Mouse (Mus musculus): ENCODE measurements at regions not wholly inside any gene's neighbourhood (a gene's known extent, or its start where the extent isn't known, plus 50 kb on each side); places are given as distances from the start of the nearest gene placed in this dataset.

DNA sequence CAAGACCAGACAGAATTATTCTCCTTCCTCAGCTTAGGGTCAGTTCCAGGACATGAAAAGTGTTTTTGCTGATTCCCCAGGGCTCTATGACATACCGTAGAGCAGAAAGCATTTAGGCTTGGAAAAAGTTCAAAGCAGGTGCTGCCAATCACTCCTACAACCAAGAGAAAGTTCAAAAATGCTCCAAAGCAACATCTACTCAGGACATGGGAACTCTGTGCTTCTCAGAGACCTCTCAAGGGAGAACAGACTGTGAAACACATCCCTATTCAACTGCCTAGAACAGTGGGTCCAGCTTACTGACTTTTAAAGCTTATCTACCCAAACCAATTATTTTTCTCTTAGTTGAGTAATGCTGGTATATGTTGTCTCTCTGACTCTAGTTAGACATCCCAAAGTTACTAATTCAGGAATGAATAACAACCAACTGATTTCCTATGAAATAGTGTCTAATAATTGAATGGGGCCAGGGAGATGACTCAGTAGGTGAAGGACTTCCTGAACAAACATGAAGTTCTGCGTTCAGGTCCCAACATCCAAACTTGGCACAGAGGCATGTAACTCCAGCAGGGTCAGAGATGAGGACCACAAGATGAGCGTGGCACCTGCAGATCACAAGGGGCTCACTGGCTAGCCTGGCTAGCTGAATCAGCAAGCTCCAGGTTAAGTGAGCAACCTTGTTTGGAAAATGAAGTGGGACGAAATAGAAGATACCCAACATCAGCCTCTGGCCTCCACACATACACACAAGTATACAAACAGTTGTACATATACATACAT, 228.7 kb upstream of the Hnrnpa3 start:
- in situ Hi-C loops (cut with MboI; ENCODE audit: low sequenced_read_pairs) = no loop called here

DNA sequence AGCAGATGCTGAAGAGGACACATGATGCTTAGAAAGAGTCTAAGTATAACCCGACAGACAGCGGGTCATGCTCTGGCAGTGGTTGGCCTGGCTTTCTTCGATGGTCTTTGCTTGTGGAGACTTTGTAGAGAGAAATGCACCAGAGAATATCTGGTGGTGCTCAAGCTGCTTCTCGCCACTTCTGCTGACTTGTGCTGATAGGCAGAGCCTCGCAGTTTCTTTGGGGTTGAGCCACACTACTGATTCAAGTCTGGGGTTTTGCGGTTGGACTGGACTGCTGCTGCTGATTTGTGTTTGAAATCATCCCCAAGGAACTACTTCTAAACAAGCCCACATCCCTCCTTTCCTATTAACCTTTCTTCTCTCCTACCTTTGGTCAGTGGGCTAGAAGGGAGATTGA, 227.1 kb upstream of the Hnrnpa3 start:
- in situ Hi-C loops (cut with MboI; ENCODE audit: low sequenced_read_pairs) = no loop called here

DNA sequence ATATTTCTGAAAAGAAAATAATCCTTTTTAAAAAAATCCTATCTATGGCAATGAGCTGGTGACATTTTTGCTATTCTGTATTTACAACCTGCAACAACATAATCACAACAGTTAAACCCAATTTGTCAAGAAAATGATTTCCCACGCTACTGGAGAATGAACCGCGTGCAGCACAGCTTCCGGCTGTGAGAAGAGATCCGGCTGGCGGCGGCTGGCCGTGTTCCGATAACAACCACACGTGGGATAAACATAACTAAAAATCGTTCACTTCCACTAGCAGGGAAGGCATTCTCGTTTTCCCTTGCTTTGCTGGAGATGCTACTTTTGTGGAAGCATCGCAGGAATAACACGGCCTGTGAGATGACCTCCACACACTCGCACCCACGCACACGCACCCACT, 224.5 kb upstream of the Hnrnpa3 start:
- in situ Hi-C loops (cut with MboI; ENCODE audit: low sequenced_read_pairs) = no loop called here

DNA sequence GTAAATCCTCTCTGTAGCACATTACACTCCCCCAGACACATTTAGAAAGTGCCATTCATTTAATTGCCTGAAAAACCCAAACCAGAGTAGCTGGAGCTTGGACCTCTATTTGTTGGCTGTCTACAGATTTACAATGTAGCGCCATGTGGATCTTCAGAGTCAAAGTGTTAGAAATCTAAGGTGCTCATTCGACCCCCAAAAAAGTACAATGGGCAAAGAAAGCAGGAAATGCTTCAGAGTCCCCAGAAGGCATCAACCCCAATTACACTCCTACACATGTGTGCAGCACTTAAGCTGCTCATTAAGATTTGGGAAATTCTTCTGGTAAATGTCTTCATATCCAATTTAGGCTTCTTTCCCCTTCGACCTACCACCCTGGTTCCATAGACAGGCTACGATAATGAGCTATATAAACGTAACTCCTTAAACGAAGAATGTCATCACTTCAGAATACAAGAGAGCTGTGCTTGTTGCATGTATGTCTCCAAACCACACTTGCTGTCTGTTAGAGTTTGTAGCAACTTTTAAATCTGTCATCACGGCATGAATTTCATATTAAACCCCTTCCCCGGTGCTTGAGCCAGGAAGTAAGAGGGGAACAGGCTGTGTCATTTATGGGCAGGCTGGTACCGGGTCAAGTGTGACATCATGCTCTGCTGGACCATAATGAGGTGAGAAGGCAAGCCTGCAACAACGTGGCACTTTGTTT, 219.4 kb upstream of the Hnrnpa3 start:
- in situ Hi-C loops (cut with MboI; ENCODE audit: low sequenced_read_pairs) = no loop called here

DNA sequence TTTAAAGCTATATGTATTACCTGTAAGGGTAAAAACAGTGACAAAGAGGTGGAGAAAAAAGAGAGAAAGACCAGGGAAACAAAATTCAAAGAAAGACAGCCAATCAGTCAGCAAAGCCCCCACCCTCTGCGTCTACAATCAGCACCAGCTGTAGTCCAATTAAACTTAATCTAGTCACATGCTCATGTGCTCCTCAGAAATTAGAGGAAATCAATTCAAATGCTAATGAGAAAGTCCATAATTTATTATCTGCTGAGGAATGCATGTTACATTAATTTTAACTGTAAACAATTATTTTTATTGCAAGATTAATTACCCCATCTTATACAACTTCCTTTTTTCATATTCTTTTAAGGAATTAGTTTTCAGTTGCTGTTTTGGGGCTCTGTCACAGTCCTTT, 216.4 kb upstream of the Hnrnpa3 start:
- in situ Hi-C loops (cut with MboI; ENCODE audit: low sequenced_read_pairs) = no loop called here

DNA sequence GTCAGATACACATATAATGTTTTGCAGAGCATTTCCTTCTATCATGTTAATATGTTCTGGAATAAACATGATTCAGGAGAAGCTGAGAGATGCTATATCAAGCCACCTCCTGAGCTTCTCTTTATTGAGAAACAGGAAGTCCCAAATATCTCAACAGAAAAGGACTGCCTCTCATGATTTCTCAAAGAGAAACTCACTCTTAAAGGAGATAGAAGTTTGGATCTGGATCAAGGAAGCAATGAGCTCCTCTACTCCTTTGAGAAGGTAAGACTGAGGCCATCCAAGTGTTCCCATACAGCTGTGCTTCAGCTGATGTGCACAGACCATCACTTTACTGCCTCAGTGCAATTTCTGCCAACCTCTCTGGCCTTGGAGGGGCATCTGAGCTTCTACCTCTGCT, 213.9 kb upstream of the Hnrnpa3 start:
- in situ Hi-C loops (cut with MboI; ENCODE audit: low sequenced_read_pairs) = no loop called here

DNA sequence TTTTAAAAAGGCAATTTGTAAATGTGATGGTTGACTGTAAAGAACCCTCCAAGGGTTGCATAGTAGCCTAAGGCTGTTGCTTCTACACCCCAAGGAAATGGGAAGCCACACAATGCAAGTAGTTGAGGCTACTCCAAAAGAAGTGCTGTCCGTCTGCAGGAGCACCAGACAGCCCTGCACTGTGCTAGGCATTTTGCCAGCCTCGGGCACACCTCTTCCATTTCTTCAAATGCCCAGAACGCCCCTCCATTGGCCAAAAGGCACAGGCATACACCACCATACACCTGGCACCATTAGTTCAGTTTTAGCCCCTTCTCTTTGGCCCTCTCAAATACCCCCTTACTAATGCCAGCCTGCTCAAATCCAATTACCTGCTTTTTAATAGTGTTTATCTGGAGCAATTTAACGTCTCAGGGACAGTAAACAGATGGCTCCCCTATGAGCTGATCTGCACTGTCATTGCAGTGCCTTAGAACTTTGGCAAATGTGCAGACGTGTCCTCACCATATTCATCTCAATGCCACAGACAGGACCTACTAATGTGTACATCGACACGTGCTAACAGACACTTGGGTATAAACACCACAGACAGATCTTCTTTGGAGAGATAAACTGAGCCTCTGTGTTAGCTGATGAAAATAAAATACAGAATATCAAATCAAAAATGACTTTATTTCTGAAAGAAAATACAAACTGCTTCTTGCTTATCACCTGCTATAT, 211.9 kb upstream of the Hnrnpa3 start:
- in situ Hi-C loops (cut with MboI; ENCODE audit: low sequenced_read_pairs) = no loop called here

DNA sequence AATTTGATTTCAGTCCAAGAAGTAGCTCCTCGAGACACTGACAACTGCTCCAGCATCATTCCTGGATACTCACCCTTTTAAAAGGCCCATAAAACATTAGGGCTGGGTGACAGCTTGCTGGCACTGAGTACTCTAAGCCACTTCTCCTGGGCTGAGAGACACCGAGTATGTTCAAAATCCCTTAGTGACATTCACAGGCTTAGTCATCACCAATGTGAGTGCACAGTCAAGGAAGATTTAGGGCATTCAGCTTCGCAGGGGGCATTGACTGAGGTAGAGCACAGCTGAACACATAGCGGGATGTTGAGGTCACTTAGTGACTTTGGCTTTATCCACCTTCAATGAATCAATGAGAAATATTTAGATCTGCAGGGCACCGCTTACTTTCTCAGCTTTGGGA, 210.8 kb upstream of the Hnrnpa3 start:
- in situ Hi-C loops (cut with MboI; ENCODE audit: low sequenced_read_pairs) = no loop called here

DNA sequence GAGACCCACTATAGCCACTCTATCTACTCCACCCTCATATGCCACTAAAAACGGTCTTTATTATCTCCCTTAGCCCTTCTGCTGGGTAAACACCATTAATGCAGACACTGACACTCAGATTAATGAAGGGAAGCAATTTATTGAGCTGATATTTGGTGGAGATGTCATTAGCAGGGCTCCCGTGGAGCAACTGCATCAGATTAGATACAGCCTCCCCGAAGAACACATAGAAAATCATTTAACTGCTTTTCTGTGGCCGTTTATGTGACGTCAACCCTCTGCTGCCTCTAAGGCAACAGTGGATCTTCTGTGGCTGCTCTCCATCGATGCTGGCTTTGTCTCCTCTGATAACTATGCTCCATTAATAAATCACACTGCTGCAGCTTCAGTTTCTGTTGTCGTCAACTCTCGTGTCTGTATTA, 207.2 kb upstream of the Hnrnpa3 start:
- in situ Hi-C loops (cut with MboI; ENCODE audit: low sequenced_read_pairs) = no loop called here

DNA sequence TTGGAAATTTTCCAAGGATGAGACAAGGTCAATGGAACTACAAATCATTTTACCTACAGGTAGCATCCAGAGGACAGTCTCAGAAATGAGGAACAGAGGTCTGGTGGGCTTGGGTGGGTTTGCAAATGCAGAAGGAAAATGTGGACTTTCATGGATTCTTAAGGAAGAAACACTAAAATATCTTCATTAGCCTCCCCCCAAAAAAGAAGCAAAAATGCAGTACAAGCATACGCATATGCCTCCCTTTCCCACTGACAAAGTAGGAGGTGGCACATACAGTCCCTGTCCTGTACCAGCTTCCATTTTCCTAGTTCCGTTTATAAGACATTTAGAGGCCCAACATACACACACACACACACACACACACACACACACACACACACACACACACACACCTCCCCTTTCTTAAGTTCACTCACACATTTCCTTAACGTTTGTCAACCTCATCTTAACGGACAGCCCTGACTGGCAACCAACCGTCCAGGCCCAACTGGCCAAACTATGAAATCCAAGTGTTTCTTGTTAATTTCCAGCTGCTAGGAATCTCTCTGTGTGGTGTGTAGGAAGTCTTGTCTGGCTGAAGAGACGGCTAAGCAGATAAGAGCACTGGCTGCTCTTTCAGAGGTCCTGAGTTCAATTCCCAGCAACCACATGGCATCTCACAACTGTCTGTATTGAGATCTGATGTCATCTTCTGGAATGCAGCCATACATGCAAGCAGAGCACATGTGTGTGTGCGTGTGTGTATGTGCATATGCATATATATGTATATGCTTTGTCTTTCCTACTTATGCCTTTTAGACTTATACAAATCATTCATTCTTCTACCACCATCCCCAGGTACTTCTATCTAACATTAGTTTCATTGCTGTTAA, 206.6 kb upstream of the Hnrnpa3 start:
- in situ Hi-C loops (cut with MboI; ENCODE audit: low sequenced_read_pairs) = no loop called here

DNA sequence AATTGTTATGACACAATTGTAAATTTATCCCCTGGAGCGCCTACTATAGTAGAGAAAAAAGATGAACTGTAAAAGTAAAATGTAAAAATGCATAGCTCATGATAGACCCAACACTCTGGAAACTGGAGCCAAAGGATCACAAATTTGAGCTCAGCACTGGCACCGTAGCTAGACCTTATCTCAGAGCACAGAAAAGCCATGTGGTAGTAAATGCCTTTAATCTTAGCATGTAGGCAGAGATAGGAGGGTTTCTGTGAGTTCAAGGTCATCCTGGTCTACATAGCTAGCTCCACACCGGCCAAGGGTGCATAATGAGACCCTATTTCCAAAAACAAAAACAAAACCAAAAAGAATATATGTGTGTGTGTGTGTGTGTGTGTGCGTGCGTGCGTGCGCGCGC, 203.6 kb upstream of the Hnrnpa3 start:
- in situ Hi-C loops (cut with MboI; ENCODE audit: low sequenced_read_pairs) = no loop called here

DNA sequence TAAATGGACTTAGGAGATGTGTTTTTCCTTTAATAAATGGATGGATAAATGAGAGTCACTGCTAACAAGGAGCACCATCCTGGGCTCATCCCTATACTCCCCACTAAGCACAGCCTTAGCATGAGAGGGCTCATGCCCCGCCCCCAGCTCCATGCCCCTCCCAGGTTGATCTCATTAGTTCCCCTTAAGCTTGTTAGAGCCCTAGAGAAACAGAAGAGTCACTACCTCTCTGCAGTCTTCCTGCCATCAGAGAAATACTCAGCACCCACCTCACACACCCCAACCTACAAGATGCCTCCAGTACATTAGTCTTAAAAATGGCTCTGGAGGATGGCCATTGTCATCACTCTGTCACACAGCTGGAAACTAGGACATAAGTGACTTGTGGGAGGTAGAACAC, 202.8 kb upstream of the Hnrnpa3 start:
- in situ Hi-C loops (cut with MboI; ENCODE audit: low sequenced_read_pairs) = no loop called here

DNA sequence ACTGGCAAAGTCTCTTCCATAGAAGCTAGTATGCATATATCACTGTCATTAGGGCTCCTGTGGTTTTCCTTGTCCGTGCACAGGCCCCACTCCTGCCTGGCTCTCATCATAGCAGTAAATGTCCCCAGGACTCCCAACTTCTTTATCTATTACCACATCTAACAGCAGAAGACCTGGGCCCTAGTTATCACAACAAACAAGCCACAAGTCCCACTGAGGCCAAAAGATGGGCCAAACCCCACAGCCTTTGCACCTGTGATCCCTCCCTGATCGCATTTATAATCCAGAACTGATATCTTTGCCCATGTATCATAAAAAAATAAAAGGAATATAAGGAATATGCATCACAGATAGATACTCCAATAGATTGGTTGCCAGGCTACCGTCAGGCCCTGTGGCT, 201.6 kb upstream of the Hnrnpa3 start:
- in situ Hi-C loops (cut with MboI; ENCODE audit: low sequenced_read_pairs) = no loop called here

DNA sequence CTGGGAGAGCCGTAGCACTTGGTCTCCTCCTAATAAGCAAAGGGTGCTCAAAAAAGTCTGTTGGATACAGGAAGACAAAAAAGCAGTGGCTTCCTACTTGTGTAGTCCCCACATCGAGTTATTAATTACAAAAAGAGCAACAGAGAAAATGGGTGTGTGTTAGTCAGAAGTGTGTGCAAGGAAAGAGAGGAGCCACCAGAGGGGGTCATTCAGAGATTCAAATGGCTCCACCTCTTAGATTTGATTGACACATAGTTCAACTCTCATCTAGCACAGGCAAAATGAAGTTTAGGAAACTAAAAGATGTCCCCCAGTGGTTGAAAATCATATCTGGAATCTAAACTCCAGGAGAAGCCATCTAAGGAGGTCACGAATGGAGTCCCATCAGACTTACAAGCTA, 200.2 kb upstream of the Hnrnpa3 start:
- in situ Hi-C loops (cut with MboI; ENCODE audit: low sequenced_read_pairs) = no loop called here

DNA sequence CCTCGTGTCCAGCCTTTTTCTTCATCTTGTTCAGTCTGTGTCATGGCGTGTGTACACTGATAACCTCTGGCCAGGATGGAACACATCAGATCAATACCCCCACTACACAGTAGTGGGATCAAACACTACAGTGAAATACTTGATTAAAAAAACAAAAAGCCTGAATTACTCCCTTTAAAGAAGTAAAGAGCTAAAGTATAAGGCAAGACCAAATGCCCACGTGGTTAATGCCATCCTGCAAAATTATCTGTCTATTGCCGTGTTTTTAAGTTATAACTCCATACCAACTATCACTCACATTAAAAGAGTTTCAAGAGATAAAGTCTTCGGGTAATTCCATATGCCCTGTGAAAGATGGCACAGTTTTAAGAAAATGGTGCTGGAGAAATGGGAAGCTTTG, 198.6 kb upstream of the Hnrnpa3 start:
- in situ Hi-C loops (cut with MboI; ENCODE audit: low sequenced_read_pairs) = no loop called here

DNA sequence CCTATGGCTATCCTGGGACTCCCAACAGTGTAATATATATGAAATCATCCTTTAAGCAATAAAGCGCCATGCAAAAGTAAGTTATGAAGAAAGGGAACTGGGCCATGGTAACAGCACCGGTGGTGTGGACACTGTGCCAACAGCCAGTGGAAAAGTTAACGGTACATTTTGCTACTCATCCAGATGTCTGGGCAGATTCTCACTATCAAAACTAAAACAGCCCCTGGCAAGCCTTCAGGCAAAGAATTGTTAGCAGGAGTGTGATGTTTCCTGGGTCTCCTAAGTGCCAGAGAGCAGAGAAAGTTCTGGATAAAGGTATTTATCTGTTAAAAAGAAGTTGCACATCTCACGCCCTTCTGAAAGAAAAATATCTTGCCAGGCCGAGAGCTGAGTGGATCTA, 198.0 kb upstream of the Hnrnpa3 start:
- in situ Hi-C loops (cut with MboI; ENCODE audit: low sequenced_read_pairs) = no loop called here

DNA sequence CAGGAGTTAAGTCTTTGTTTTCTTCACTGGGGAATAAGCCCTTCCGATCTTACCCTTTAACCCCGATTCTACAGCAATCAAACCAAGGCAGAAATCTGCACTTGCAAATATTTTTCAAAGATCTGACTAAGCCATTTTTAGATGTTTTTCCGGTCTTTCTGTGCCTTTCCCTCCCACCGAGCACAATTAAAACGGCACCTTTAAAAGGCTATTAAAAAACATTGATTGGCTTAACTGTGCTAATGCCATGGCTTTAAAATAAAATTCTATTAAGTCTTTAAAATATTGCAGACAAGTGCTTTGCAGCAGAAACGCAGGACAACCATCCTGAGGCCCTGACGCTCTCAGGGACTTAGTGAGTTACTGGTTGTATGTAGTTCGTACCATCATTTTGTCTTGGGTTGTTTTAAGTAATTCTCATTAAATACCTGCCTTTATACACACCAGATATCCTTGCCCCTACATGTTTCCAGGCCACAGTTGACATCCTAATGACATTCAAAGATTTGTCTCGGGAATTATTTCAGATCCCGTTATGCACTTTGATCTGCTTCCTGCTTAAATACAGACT, 197.6 kb upstream of the Hnrnpa3 start:
- in situ Hi-C loops (cut with MboI; ENCODE audit: low sequenced_read_pairs) = no loop called here

DNA sequence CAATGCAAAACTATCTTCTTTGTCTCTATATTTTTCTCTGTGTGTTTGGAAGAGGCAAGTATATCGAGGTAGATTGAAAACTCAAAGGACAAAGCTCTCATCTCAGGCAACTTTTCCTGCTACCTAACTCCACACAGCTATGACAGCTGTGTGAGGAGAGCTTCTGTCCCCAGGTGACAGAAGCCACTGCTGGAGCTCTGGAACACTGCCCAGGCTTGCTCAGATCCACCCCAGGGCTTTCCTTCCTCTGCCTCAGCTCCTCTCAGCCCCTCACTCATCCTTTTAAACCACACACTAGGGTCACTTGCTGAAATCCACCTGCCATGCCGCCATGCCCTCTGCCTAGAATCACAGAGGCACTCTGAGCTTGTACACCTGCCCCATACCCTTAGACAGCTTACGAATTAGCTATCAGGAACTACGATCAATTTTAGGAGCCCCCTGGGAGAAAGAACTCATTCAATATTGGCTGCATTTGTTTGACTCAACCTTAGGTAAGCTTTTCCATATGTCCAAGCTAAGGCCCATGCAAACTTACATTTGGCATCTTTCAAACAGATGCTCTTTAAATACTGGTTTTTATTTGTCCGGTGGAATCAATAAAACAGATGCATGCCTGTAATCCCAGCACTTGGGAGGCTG, 196.9 kb upstream of the Hnrnpa3 start:
- in situ Hi-C loops (cut with MboI; ENCODE audit: low sequenced_read_pairs) = no loop called here

DNA sequence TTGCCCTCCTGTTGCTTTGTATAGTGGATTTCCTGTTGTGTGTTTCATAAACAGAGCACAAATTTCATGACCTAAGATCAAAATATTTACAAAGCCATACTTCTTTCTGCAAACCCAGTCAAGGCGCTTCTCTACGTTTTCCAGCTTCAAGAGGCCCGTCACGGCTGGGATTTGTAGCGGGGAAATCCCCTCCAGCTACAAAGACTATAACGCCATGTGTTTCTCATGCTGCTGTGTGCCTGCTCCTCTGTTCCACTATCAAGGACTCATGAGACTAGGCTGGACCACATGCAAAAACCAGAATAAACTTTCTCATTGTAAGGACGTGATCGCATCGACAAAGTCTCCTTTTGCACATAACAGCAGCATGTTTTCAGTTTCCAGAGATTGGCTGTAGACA, 196.0 kb upstream of the Hnrnpa3 start:
- in situ Hi-C loops (cut with MboI; ENCODE audit: low sequenced_read_pairs) = no loop called here

DNA sequence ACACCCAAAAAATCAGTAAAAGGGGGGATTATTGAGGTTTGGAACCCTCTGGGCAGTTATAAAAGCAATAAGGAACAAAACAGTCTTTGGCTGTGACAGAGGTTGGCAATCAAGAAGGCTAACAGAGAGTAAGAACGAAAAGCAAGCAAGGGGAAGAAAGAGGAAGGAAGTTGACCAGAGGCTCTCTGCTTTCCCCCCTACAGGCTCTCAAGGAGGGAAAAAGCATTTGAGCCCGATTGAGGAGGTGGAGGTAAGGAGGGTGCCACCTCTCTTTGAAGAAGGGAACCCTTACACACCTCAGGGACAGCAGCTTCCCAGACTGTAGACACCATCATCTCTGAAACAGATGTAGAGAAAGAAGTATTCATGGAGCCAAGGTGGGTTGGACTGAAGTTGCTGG, 194.6 kb upstream of the Hnrnpa3 start:
- in situ Hi-C loops (cut with MboI; ENCODE audit: low sequenced_read_pairs) = no loop called here
